Mouse (Mus musculus) CH12.LX (cell line): ENCODE measurements at regions not wholly inside any gene's neighbourhood (a gene's known extent, or its start where the extent isn't known, plus 50 kb on each side); places are given as distances from the start of the nearest gene placed in this dataset.

Experiments used
- DNase-seq: peaks from one replicate; pipeline ENCODE4 v3.0.0-alpha.2; 2013; ENCODE audit errors: extremely low read depth
- H3K27ac ChIP-seq: 2 replicates; pipeline ENCODE4 v1.5.1; 2012; ENCODE audit warnings: low read depth, mild to moderate bottlenecking, control low read depth, moderate library complexity; ENCODE audit not compliant: insufficient read depth
- H3K27me3 ChIP-seq: replicated peaks from 2 replicates; pipeline ENCODE3; 2012; ENCODE audit warnings: inconsistent platforms
- H3K36me3 ChIP-seq, 2 experiments: replicated peaks in 1 of 2; 2 replicates each; pipeline versions ENCODE3 to v1.6.1; 2012; ENCODE audit warnings: inconsistent platforms in 1 of 2, low read length in 1 of 2, mild to moderate bottlenecking in 1 of 2, mixed read lengths in 1 of 2, moderate library complexity in 1 of 2; ENCODE audit not compliant: control insufficient read depth in 1 of 2, insufficient read depth in 1 of 2
- H3K4me1 ChIP-seq, 2 experiments: 2 replicates each; pipeline ENCODE4 v1.6.1; 2012; ENCODE audit warnings: inconsistent platforms in 1 of 2, moderate library complexity in 1 of 2; ENCODE audit not compliant: insufficient read depth in 2 of 2, control insufficient read depth in 1 of 2
- H3K4me2 ChIP-seq: 2 replicates; pipeline ENCODE4 v1.6.1; 2012; ENCODE audit warnings: low read depth, mild to moderate bottlenecking, control low read depth; ENCODE audit not compliant: poor library complexity, insufficient read depth, severe bottlenecking
- H3K4me3 ChIP-seq, 3 experiments: fragments of 150-350 bp in 1 of 3; sonication (generic) in 1 of 3; replicated peaks in 1 of 3; 2 replicates each; pipeline versions ENCODE3 to v1.5.1; 2011 to 2012; ENCODE audit warnings: low read depth in 2 of 3, low read length in 2 of 3, mild to moderate bottlenecking in 2 of 3, moderate library complexity in 2 of 3, control low read depth in 1 of 3, improper control_type of control experiment in 1 of 3, inconsistent platforms in 1 of 3, mixed read lengths in 1 of 3; ENCODE audit not compliant: poor library complexity in 1 of 3
- H3K79me2 ChIP-seq: replicated peaks from 2 replicates; pipeline ENCODE4 v1.6.1; 2012; ENCODE audit warnings: mild to moderate bottlenecking, moderate library complexity; ENCODE audit not compliant: control insufficient read depth, poor library complexity, insufficient read depth, severe bottlenecking; ENCODE audit errors: extremely low read depth
- H3K9ac ChIP-seq: 2 replicates; pipeline ENCODE4 v1.6.1; 2012; ENCODE audit warnings: low read depth, mild to moderate bottlenecking, control low read depth, moderate library complexity; ENCODE audit not compliant: insufficient read depth
- H3K9me3 ChIP-seq: replicated peaks from 2 replicates; pipeline ENCODE3; 2012; ENCODE audit warnings: low read length, inconsistent platforms, mixed read lengths
- BHLHE40 ChIP-seq: IDR thresholded peaks from 2 replicates; pipeline ENCODE4 v1.6.1; 2011; ENCODE audit warnings: mild to moderate bottlenecking, low read depth, low read length, improper control_type of control experiment
- CHD2 ChIP-seq: IDR thresholded peaks from 2 replicates; pipeline ENCODE4 v1.6.1; 2011; ENCODE audit warnings: low read length, improper control_type of control experiment
- CTCF ChIP-seq, 2 experiments: IDR thresholded peaks in 1 of 2; conservative IDR thresholded peaks in 1 of 2; 2 replicates each; pipeline ENCODE4 v1.5.1; 2011 to 2012; ENCODE audit warnings: low read depth in 2 of 2, low read length in 2 of 2, improper control_type of control experiment in 1 of 2, inconsistent platforms in 1 of 2, mild to moderate bottlenecking in 1 of 2, moderate library complexity in 1 of 2
- E2F4 ChIP-seq: IDR thresholded peaks from 2 replicates; pipeline ENCODE4 v1.6.1; 2011; ENCODE audit warnings: low read depth, low read length, improper control_type of control experiment; ENCODE audit not compliant: insufficient replicate concordance
- EP300 ChIP-seq: IDR thresholded peaks from 2 replicates; pipeline ENCODE4 v1.6.1; 2011; ENCODE audit warnings: low read length, improper control_type of control experiment
- GABPA ChIP-seq: IDR thresholded peaks from 2 replicates; pipeline ENCODE4 v1.6.1; 2012; ENCODE audit warnings: low read depth, low read length, improper control_type of control experiment, inconsistent platforms; ENCODE audit not compliant: insufficient replicate concordance
- IRF4 ChIP-seq: IDR thresholded peaks from 2 replicates; pipeline ENCODE4 v1.6.1; 2014; ENCODE audit warnings: low read depth, mild to moderate bottlenecking, inconsistent platforms, low read length, improper control_type of control experiment
- JUN ChIP-seq: IDR thresholded peaks from 2 replicates; pipeline ENCODE4 v1.6.1; 2011; ENCODE audit warnings: low read depth, mild to moderate bottlenecking, low read length, improper control_type of control experiment, moderate library complexity; ENCODE audit not compliant: insufficient read depth
- JUND ChIP-seq: conservative IDR thresholded peaks from 2 replicates; pipeline ENCODE4 v1.6.1; 2011; ENCODE audit warnings: low read depth, low read length, improper control_type of control experiment
- KAT2A ChIP-seq: IDR thresholded peaks from 2 replicates; pipeline ENCODE4 v1.6.1; 2012; ENCODE audit warnings: low read length, improper control_type of control experiment, inconsistent platforms; ENCODE audit not compliant: insufficient replicate concordance
- MAX ChIP-seq: IDR thresholded peaks from 2 replicates; pipeline ENCODE4 v1.6.1; 2011; ENCODE audit warnings: low read length, improper control_type of control experiment
- MAZ ChIP-seq: IDR thresholded peaks from 2 replicates; pipeline ENCODE4 v1.6.1; 2012; ENCODE audit warnings: low read depth, mild to moderate bottlenecking, inconsistent platforms, low read length, improper control_type of control experiment, moderate library complexity
- MEF2A ChIP-seq: IDR thresholded peaks from 2 replicates; pipeline ENCODE4 v1.6.1; 2014; ENCODE audit warnings: low read depth, mild to moderate bottlenecking, inconsistent platforms, low read length, improper control_type of control experiment, borderline replicate concordance
- MXI1 ChIP-seq: IDR thresholded peaks from 2 replicates; pipeline ENCODE4 v1.6.1; 2011; ENCODE audit warnings: mild to moderate bottlenecking, low read depth, low read length, improper control_type of control experiment
- MYC ChIP-seq: IDR thresholded peaks from 2 replicates; pipeline ENCODE4 v1.6.1; 2011; ENCODE audit warnings: low read depth, mild to moderate bottlenecking, improper control_type of control experiment, low read length
- NELFE ChIP-seq: IDR thresholded peaks from 2 replicates; pipeline ENCODE4 v1.6.1; 2011; ENCODE audit warnings: low read depth, low read length, improper control_type of control experiment
- NRF1 ChIP-seq: IDR thresholded peaks from 2 replicates; pipeline ENCODE4 v1.6.1; 2014; ENCODE audit warnings: low read depth, mild to moderate bottlenecking, inconsistent platforms, low read length, improper control_type of control experiment, moderate library complexity
- POLR2A ChIP-seq: IDR thresholded peaks from 2 replicates; pipeline ENCODE4 v1.6.1; 2011; ENCODE audit warnings: low read depth, mild to moderate bottlenecking, improper control_type of control experiment, low read length
- RAD21 ChIP-seq: IDR thresholded peaks from 2 replicates; pipeline ENCODE4 v1.6.1; 2011; ENCODE audit warnings: low read depth, mild to moderate bottlenecking, low read length, improper control_type of control experiment, moderate library complexity
- RCOR1 ChIP-seq: conservative IDR thresholded peaks from 2 replicates; pipeline ENCODE4 v1.6.1; 2012; ENCODE audit warnings: low read depth, mild to moderate bottlenecking, inconsistent platforms, low read length, improper control_type of control experiment
- TCF12 ChIP-seq: IDR thresholded peaks from 2 replicates; pipeline ENCODE4 v1.6.1; 2014; ENCODE audit warnings: low read depth, mild to moderate bottlenecking, inconsistent platforms, low read length, improper control_type of control experiment
- USF1 ChIP-seq: IDR thresholded peaks from 2 replicates; pipeline ENCODE4 v1.6.1; 2014; ENCODE audit warnings: low read depth, mild to moderate bottlenecking, inconsistent platforms, low read length, improper control_type of control experiment
- USF2 ChIP-seq: conservative IDR thresholded peaks from 2 replicates; pipeline ENCODE4 v1.6.1; 2011; ENCODE audit warnings: low read depth, low read length, improper control_type of control experiment
- ZNF384 ChIP-seq: IDR thresholded peaks from 2 replicates; pipeline ENCODE4 v1.6.1; 2012; ENCODE audit warnings: low read depth, low read length, improper control_type of control experiment, inconsistent platforms
- dilution Hi-C: fragments of 300-500 bp; cut with MboI; formaldehyde crosslinking; loops from 2 replicates; pipeline ENCODE4 v1.14.3; 2020; ENCODE audit warnings: low sequenced_read_pairs; ENCODE audit not compliant: extremely low pct_unique_long_range_greater_than_20kb, extremely low pct_ligation_motif_present
- in situ Hi-C: fragments of 300-500 bp; cut with MboI; formaldehyde crosslinking; loops from 3 replicates; pipeline ENCODE4 v1.14.3; 2019; ENCODE audit warnings: low sequenced_read_pairs, low pct_ligation_motif_present, low pct_unique_long_range_greater_than_20kb, mixed read lengths

- H3K4me2 ChIP-seq = no peak overlapping the region
- H3K27ac ChIP-seq = no peak overlapping the region
- H3K4me3 ChIP-seq = no peak overlapping the region
- no peaks in the 10 kb centered on the region for H3K79me2 ChIP-seq
- dilution Hi-C loops (no loop called here), in situ Hi-C loops (no loop called here)
- H3K27me3 ChIP-seq = no peaks in the 10 kb centered on the region
- H3K4me1 ChIP-seq = peaks cover 3 to 9% of the 10 kb centered on the region in 2 experiments; a peak in 3 of 4 replicates
- H3K9me3 ChIP-seq = no peaks in the 10 kb centered on the region
- H3K9ac ChIP-seq = no peak overlapping the region
- no peaks in the 10 kb centered on the region for H3K36me3 ChIP-seq
- TF ChIP-seq JUND (no peak), CTCF (conservative IDR thresholded peaks at IDR 0.05 in 1 of 2, IDR thresholded peaks at IDR 0.05 in 1 of 2; ENCODE audit: low read depth in 2 of 2, low read length in 2 of 2) (no peak), RAD21 (no peak), USF1 (no peak), BHLHE40 (no peak), TCF12 (no peak), KAT2A (no peak), EP300 (no peak), USF2 (no peak), JUN (no peak), NELFE (no peak), GABPA (no peak), MEF2A (no peak), POLR2A (no peak)
- DNase-seq = no peak
Observed at GRCm38 (mm10) chr1:60649303-60649850, 67.2 kb upstream of the Cd28 start.

GRCm38 (mm10) chr1:60646828-60647227 lies 69.8 kb upstream of the Cd28 start:
- in situ Hi-C loops = no loop called here
- H3K36me3 ChIP-seq = no peaks in the 10 kb centered on the region

More at GRCm38 (mm10) chr1:60646828-60647227, 69.8 kb upstream of the Cd28 start:
- H3K4me2 ChIP-seq = no peak overlapping the region
- no peak for DNase-seq
- H3K79me2 ChIP-seq = no peaks in the 10 kb centered on the region
- H3K27me3 ChIP-seq = no peaks in the 10 kb centered on the region
- TF ChIP-seq RCOR1 (no peak), MYC (no peak), CHD2 (no peak), E2F4 (no peak), MEF2A (no peak), CTCF (conservative IDR thresholded peaks at IDR 0.05 in 1 of 2, IDR thresholded peaks at IDR 0.05 in 1 of 2; ENCODE audit: low read depth in 2 of 2, low read length in 2 of 2) (no peak), MXI1 (no peak), POLR2A (no peak), TCF12 (no peak), NRF1 (no peak), MAX (no peak), ZNF384 (no peak), IRF4 (no peak), MAZ (no peak), USF1 (no peak)
- no peak overlapping the region for H3K9ac ChIP-seq
- no peaks in the 10 kb centered on the region for H3K4me1 ChIP-seq
- dilution Hi-C loops = no loop called here
- no peak overlapping the region for H3K27ac ChIP-seq
- H3K4me3 ChIP-seq = no peak overlapping the region
- H3K9me3 ChIP-seq = no peaks in the 10 kb centered on the region
